Mouse (Mus musculus): Measurements from ENCODE around the gene Ppp1r2.

Gene Ppp1r2

GRCm38 (mm10) chr16:31233541-31234339, 41.3 kb downstream of the Ppp1r2 start:
- peak; percentile 39 for DNase-seq

DNA sequence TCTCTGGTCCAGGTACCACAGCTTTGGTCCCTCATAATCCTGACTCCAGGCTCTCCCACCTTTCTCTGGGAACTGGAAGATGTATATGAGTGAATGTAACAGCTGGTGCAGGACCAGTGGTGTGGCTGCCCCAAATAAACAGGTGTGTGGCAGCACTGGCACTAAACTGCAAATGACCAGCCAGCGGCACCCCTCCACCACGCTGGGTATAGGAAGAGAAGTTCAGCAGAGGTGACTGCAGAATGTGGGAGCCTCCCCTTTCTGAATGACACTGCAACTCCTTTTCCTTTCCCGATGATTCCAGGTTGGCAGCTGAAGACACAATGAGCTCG, 41.9 kb downstream of the Ppp1r2 start:
- no peak for DNase-seq

DNA sequence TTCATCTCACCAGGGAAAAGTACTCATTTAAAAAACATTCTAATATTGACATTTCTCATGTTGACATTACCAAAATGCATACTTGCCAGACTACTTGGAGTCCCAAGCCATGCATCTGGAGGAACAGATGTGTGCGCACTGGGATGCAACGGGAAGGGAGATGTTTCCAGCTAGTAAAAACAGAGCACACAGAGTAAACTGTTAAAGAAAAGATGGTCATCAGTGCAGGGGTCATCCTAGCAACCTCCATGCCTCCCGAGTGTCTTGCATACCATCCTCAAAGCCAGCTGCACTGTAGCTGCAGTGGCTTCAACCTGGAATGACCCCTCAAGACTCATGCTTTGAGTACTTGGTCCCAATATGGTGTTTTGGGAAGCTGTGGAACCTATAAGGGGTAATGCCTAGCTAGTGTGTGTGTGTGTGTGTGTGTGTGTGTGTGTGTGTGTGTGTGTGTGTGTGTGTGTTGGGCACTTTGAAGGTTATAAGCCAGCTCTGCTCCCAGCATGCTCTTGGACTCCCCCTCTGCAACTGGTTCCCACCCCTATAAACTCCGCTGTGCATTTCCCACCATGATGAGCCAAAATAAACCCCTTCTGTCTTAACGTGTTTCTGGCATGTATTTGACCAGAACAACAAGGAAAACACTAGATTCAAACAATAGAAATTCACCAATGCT, 42.4 kb downstream of the Ppp1r2 start:
- no peak for DNase-seq

GRCm38 (mm10) chr16:31231591-31231990, 43.5 kb downstream of the Ppp1r2 start:
- DNase-seq: no peak

DNA sequence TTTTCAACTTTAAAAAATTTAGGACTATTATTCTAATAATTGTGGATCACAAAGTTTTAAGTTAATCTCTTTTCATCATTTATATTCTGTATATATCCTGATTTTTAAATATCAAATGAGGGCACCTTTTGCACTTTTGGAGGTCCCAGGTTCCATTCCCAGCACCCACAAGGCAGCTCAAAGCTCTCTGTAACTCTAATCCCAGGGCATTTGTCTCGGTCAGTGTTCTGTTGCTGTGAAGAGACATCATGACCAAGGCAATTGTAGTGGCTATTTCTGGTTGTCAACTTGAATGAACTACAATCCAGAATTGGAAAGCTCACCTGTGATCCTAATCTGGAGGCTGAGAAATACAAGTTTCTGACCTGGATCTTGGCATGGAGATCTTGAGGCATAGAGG, 47.3 kb downstream of the Ppp1r2 start:
- no peak for DNase-seq

- peak in 1 of 2 experiments; percentile 0 for DNase-seq
Observed at GRCm38 (mm10) chr16:31215271-31215670, 59.8 kb downstream of the Ppp1r2 start.

- DNase-seq: no peak
Observed at GRCm38 (mm10) chr16:31213463-31213862, 61.6 kb downstream of the Ppp1r2 start.

DNA sequence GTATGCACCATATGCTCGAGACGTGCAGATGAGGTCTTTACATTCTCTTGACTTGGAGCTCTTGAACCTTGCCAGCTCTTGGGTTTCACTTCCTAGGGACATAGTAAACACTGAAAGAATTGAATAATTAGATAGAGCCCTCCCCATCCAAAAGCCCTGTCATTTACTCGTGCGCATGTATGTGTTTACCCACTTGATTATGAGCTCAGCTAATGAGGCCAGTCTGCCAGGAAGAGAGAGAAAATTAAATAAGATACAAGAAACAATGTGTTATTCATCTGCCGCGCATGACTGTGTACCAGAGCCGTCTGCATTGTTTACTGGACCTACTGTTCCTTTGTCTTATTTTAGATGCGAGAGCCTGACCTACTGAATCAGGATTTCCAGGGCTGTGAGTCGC, 63.6 kb downstream of the Ppp1r2 start:
- DNase-seq: no peak

GRCm38 (mm10) chr16:31210453-31210852, 64.6 kb downstream of the Ppp1r2 start:
- DNase-seq: no peak

DNA sequence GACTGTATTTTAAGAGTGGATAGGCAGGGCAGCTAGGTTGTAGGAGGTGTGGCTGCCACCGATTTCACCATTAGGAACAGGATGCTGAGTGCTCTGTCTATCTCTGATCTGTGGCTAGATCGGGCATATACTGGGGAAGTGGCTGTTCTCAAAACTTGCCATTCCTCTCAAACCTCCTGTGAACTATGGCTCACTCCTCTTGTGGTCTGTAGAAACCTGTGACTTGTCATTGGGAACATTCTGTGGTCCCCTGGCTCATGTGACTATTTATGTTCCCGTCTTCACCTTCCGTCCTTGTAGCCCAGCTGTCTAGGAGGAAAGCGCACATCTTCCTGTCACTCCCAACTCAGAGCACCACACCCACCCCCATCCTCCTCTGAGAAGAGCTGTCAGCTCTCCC, 65.2 kb downstream of the Ppp1r2 start:
- DNase-seq: no peak

DNA sequence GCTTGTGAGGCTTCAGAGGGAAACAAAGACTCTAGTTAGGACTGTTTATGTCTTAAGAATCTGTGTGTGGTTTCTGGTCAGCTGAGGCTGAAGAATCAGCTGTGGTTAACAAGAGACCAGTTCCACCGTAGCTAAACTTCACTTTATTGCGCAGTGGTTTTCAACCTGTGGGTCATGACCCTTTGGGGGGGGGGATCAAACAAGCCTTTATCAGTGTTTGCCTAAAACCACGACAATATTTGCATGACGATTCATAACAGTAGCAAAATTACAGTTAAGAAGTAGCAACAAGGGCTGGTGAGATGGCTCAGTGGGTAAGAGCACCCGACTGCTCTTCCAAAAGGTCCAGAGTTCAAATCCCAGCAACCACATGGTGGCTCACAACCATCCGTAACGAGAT, 69.4 kb downstream of the Ppp1r2 start:
- DNase-seq: no peak

- DNase-seq: no peak
Observed at GRCm38 (mm10) chr16:31205187-31205586, 69.9 kb downstream of the Ppp1r2 start.

DNA sequence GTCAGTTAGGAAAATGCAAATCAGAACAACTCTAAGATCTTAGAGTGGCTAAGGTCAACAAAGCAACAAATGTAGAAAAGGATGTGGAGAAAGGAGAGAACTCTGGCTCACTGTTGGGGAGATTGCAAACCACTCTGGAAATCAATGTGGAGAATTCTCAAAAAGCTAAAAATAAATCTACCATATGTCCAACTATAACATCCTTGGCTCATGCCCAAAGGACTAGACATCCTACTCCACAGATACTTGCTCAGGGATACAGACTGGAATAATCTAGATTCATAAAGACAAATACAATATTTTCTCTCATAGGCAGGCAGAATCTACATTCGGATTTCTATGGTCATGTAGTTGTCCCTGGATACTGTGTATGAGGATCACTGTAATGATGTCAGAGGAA, 70.9 kb downstream of the Ppp1r2 start:
- DNase-seq: no peak

DNA sequence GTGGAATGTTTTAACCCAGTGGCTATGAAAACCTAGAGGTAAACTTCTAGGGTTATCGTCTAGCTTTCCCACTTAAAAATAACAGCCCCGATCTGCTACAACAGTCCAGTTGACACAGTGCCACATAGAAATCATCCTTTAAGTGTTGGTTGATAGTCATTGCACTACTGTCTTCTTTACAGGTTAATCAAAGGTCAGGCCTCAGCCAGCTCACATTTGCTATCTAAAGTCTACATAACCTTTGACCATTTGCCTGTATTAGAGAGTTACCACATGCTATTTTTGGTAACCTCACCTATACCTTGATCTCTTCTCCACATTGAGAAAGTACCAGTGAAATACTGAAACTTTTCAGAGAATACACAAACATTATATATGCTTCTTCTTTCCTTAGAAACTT, 73.4 kb downstream of the Ppp1r2 start:
- peak in 1 of 2 experiments; percentile 28 for DNase-seq

Measured in cerebellum, postnatal 10 days (tissue).